Mouse (Mus musculus) telencephalon, adult 2 months (tissue): ENCODE results near the gene Prss48.
"Not testable (repeated sequence)": the region's sequence is repeated elsewhere in the genome, so short reads cannot be mapped to it uniquely, and the experiment has no call there.

Source experiments
- DNase-seq: peaks from one replicate; pipeline ENCODE4 v3.0.0-alpha.2; 2011; ENCODE audit warnings: low read depth, low spot score

The Prss48 gene

GRCm38 (mm10) chr3:86004751-86005150, 2.5 kb upstream of the Prss48 start:
- DNase-seq = no peak

GRCm38 (mm10) chr3:86002940-86003339, 649 bp upstream of the Prss48 start:
- no peak for DNase-seq

- no peak for DNase-seq
Observed at GRCm38 (mm10) chr3:86001271-86001670, 1.0 kb downstream of the Prss48 start.

GRCm38 (mm10) chr3:85994645-85995044, 7.6 kb downstream of the Prss48 start:
- no peak for DNase-seq

- DNase-seq = no peak
Observed at GRCm38 (mm10) chr3:85993744-85994143, 8.5 kb downstream of the Prss48 start.

- no peak for DNase-seq
Observed at GRCm38 (mm10) chr3:85991802-85992156, 10.5 kb downstream of the Prss48 start.

GRCm38 (mm10) chr3:85991140-85991801, 11.0 kb downstream of the Prss48 start:
- no peak for DNase-seq

GRCm38 (mm10) chr3:85987225-85987624, 15.1 kb downstream of the Prss48 start:
- DNase-seq = no peak

GRCm38 (mm10) chr3:85984537-85984936, 17.8 kb downstream of the Prss48 start:
- no peak for DNase-seq

- not testable (repeated sequence) for DNase-seq
Observed at GRCm38 (mm10) chr3:85981761-85982160, 20.5 kb downstream of the Prss48 start.

- no peak for DNase-seq
Observed at GRCm38 (mm10) chr3:85980036-85980435, 22.3 kb downstream of the Prss48 start.

- no peak for DNase-seq
Observed at GRCm38 (mm10) chr3:85974451-85974850, 27.8 kb downstream of the Prss48 start.

- DNase-seq = no peak
Observed at GRCm38 (mm10) chr3:85973376-85974140, 28.7 kb downstream of the Prss48 start.

GRCm38 (mm10) chr3:85971599-85971975, 30.7 kb downstream of the Prss48 start:
- DNase-seq = no peak

GRCm38 (mm10) chr3:85970742-85971598, 31.3 kb downstream of the Prss48 start, which contains the start of gene Sh3d19:
Gene Sh3d19, plus strand, starts transcription at chr3:85971109.
- DNase-seq = peak; percentile 31

GRCm38 (mm10) chr3:85969040-85969439, 33.3 kb downstream of the Prss48 start:
- no peak for DNase-seq

GRCm38 (mm10) chr3:85965479-85965878, 36.8 kb downstream of the Prss48 start:
- no peak for DNase-seq

GRCm38 (mm10) chr3:85961134-85961533, 41.2 kb downstream of the Prss48 start:
- no peak for DNase-seq

GRCm38 (mm10) chr3:85959669-85960068, 42.6 kb downstream of the Prss48 start:
- no peak for DNase-seq

GRCm38 (mm10) chr3:85955704-85956103, 46.6 kb downstream of the Prss48 start:
- no peak for DNase-seq

GRCm38 (mm10) chr3:85955269-85955668, 47.0 kb downstream of the Prss48 start:
- no peak for DNase-seq

- DNase-seq = no peak
Observed at GRCm38 (mm10) chr3:85952696-85953283, 49.5 kb downstream of the Prss48 start.
